Mouse (Mus musculus) MEL (cell line): ENCODE measurements around the gene Rhot2. TPM values are rescaled to one million over a fixed set of nuclear protein-coding genes. Genes with fewer than 3 reads are reported as not detected.

ENCODE experiments used
- DNase-seq: peaks from one replicate; pipeline ENCODE4 v3.0.0; 2011; ENCODE audit warnings: low read depth, low spot score
- H3K27ac ChIP-seq: 2 replicates; pipeline ENCODE4 v1.5.1; 2012; ENCODE audit warnings: low read depth, mild to moderate bottlenecking, control low read depth, low read length, moderate library complexity; ENCODE audit not compliant: control insufficient read depth
- H3K27me3 ChIP-seq, 2 experiments: fragments of 150-350 bp in 1 of 2; sonication (generic) in 1 of 2; 2 replicates each; pipeline ENCODE4 v1.6.1; 2012; ENCODE audit warnings: low read length in 2 of 2, mild to moderate bottlenecking in 2 of 2, improper control_type of control experiment in 1 of 2, moderate library complexity in 1 of 2; ENCODE audit not compliant: insufficient read depth in 2 of 2, control insufficient read depth in 1 of 2
- H3K36me3 ChIP-seq, 2 experiments: 2 replicates each; pipeline ENCODE4 v1.6.1; 2012 to 2014; ENCODE audit warnings: low read length in 2 of 2, improper control_type of control experiment in 1 of 2, inconsistent platforms in 1 of 2, mild to moderate bottlenecking in 1 of 2; ENCODE audit not compliant: insufficient read depth in 2 of 2, control insufficient read depth in 1 of 2
- H3K4me1 ChIP-seq, 2 experiments: fragments of 150-350 bp in 1 of 2; sonication (generic) in 1 of 2; 2 replicates each; pipeline ENCODE4 v1.6.1; 2012; ENCODE audit warnings: low read length in 2 of 2, improper control_type of control experiment in 1 of 2, mild to moderate bottlenecking in 1 of 2; ENCODE audit not compliant: insufficient read depth in 2 of 2, control insufficient read depth in 1 of 2
- H3K4me3 ChIP-seq, 2 experiments: fragments of 150-350 bp in 1 of 2; sonication (generic) in 1 of 2; 2 replicates each; pipeline ENCODE4 v1.5.1; 2012; ENCODE audit warnings: low read depth in 2 of 2, low read length in 2 of 2, mild to moderate bottlenecking in 2 of 2, moderate library complexity in 2 of 2, control low read depth in 1 of 2, improper control_type of control experiment in 1 of 2; ENCODE audit not compliant: control insufficient read depth in 1 of 2, insufficient read depth in 1 of 2
- H3K79me2 ChIP-seq: 2 replicates; pipeline ENCODE4 v1.6.1; 2012; ENCODE audit warnings: mild to moderate bottlenecking, low read length, moderate library complexity; ENCODE audit not compliant: control insufficient read depth, poor library complexity, insufficient read depth
- H3K9ac ChIP-seq: 2 replicates; pipeline ENCODE4 v1.6.1; 2012; ENCODE audit warnings: low read depth, mild to moderate bottlenecking, control low read depth, low read length, moderate library complexity; ENCODE audit not compliant: control insufficient read depth, poor library complexity, severe bottlenecking
- H3K9me3 ChIP-seq: fragments of 150-350 bp; sonication (generic); replicated peaks from 2 replicates; pipeline ENCODE4 v1.6.1; 2012; ENCODE audit warnings: mild to moderate bottlenecking, low read length, improper control_type of control experiment, moderate library complexity; ENCODE audit not compliant: insufficient read depth
- CHD1 ChIP-seq: IDR thresholded peaks from 2 replicates; pipeline ENCODE4 v1.6.1; 2012; ENCODE audit warnings: low read depth, mild to moderate bottlenecking, inconsistent platforms, low read length, improper control_type of control experiment
- CHD2 ChIP-seq: IDR thresholded peaks from 2 replicates; pipeline ENCODE4 v1.6.1; 2011; ENCODE audit warnings: low read length, improper control_type of control experiment
- ELF1 ChIP-seq: IDR thresholded peaks from 2 replicates; pipeline ENCODE4 v1.6.1; 2014; ENCODE audit warnings: low read depth, mild to moderate bottlenecking, inconsistent platforms, low read length, improper control_type of control experiment, moderate library complexity
- EP300 ChIP-seq, 2 experiments: IDR thresholded peaks; 2 replicates each; pipeline ENCODE4 v1.6.1; 2011; ENCODE audit warnings: improper control_type of control experiment in 2 of 2, low read length in 2 of 2, low read depth in 1 of 2, mild to moderate bottlenecking in 1 of 2
- ETS1 ChIP-seq: IDR thresholded peaks from 2 replicates; pipeline ENCODE4 v1.6.1; 2012; ENCODE audit warnings: low read depth, mild to moderate bottlenecking, inconsistent platforms, low read length, improper control_type of control experiment, moderate library complexity
- GABPA ChIP-seq: IDR thresholded peaks from 2 replicates; pipeline ENCODE4 v1.6.1; 2012; ENCODE audit warnings: low read depth, mild to moderate bottlenecking, inconsistent platforms, low read length, improper control_type of control experiment, moderate library complexity
- GATA1 ChIP-seq: IDR thresholded peaks from 2 replicates; pipeline ENCODE4 v1.6.1; 2011; ENCODE audit warnings: low read depth, low read length, improper control_type of control experiment
- JUND ChIP-seq: IDR thresholded peaks from 2 replicates; pipeline ENCODE4 v1.6.1; 2011; ENCODE audit warnings: low read depth, mild to moderate bottlenecking, improper control_type of control experiment, low read length
- MAFK ChIP-seq: IDR thresholded peaks from 2 replicates; pipeline ENCODE4 v1.6.1; 2011; ENCODE audit warnings: low read depth, mild to moderate bottlenecking, low read length, improper control_type of control experiment, borderline replicate concordance
- MAX ChIP-seq: IDR thresholded peaks from 2 replicates; pipeline ENCODE4 v1.6.1; 2011; ENCODE audit warnings: low read length, improper control_type of control experiment
- MXI1 ChIP-seq: IDR thresholded peaks from 2 replicates; pipeline ENCODE4 v1.6.1; 2011; ENCODE audit warnings: mild to moderate bottlenecking, low read depth, low read length, improper control_type of control experiment
- MYB ChIP-seq: IDR thresholded peaks from 2 replicates; pipeline ENCODE4 v1.6.1; 2011; ENCODE audit warnings: mild to moderate bottlenecking, low read depth, low read length, improper control_type of control experiment
- NELFE ChIP-seq: IDR thresholded peaks from 2 replicates; pipeline ENCODE4 v1.6.1; 2011; ENCODE audit warnings: low read depth, low read length, improper control_type of control experiment
- POLR2AphosphoS5 ChIP-seq: IDR thresholded peaks from 2 replicates; pipeline ENCODE4 v1.6.1; 2012; ENCODE audit warnings: low read depth, borderline replicate concordance, mild to moderate bottlenecking, inconsistent platforms, low read length, moderate library complexity, mixed read lengths
- RCOR1 ChIP-seq: IDR thresholded peaks from 2 replicates; pipeline ENCODE4 v1.6.1; 2012; ENCODE audit warnings: low read depth, mild to moderate bottlenecking, inconsistent platforms, low read length, improper control_type of control experiment
- UBTF ChIP-seq: IDR thresholded peaks from 2 replicates; pipeline ENCODE4 v1.6.1; 2012; ENCODE audit warnings: low read depth, mild to moderate bottlenecking, inconsistent platforms, low read length, improper control_type of control experiment, moderate library complexity, borderline replicate concordance; ENCODE audit not compliant: insufficient read depth
- USF1 ChIP-seq: IDR thresholded peaks from 2 replicates; pipeline ENCODE4 v1.6.1; 2014; ENCODE audit warnings: low read depth, mild to moderate bottlenecking, inconsistent platforms, low read length, improper control_type of control experiment, moderate library complexity
- ZC3H11A ChIP-seq: IDR thresholded peaks from 2 replicates; pipeline ENCODE4 v1.6.1; 2012; ENCODE audit warnings: low read depth, mild to moderate bottlenecking, inconsistent platforms, low read length, improper control_type of control experiment
- ZMIZ1 ChIP-seq: IDR thresholded peaks from 2 replicates; pipeline ENCODE4 v1.6.1; 2012; ENCODE audit warnings: low read depth, mild to moderate bottlenecking, inconsistent platforms, low read length, improper control_type of control experiment, moderate library complexity
- polyA plus RNA-seq, 2 experiments: library from polyadenylated mRNA; stranded (reverse) in 1 of 2; unstranded in 1 of 2; fragments of >175 nt in 1 of 2; fragments of >200 nt in 1 of 2; gene quantifications; 2 replicates each; pipeline versions ENCODE4 v1.2.1 to v1.2.4; 2012; ENCODE audit warnings: low replicate concordance in 2 of 2, low read depth in 1 of 2; ENCODE audit not compliant: insufficient read length in 2 of 2, insufficient read depth in 1 of 2, missing spikeins in 1 of 2
- total RNA-seq: library from RNA; depleted of rRNA; stranded (reverse); fragments of 300-350 nt; gene quantifications from 2 replicates; pipeline ENCODE4 v1.2.3, GENCODE M21; 2012

Rhot2 gene
- total and polyA plus RNA-seq, 3 experiments, result 29.1 to 54.5 TPM; not detected in 1

DNA sequence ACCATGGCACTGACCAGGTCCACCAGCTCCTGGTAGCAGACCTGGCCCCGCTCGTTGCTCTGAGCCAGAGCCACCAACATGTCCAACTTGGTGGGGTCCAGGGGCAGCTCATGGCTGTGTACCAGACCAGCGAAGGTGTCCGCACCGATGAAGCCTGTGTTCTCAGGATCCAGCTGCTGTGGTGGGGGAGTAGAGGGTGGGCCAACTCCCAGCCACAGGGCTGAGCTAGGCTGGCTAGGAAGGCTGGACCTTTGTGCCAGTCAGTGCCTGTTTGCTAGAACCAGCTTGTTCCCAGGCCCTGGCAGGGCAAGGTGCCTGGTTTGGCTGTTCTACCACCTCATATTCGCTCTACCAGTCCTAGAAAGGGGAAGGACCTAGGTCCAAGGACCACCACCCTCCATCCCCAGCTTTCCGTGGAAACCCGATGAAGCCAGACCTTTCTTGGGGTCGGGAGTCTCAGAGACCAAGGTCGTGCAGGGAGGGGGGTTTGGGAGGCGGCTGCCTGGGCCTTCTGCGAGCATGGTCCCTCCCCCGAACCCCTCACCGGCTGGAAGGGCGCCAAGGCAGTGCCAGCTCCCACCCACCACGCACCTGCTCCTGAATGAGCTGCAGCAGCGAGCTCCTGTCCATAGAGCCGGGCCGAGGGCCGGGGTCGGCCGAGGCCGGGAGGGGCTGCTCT, 8.1 kb downstream of the Rhot2 start:
- no peak for TF ChIP-seq CHD1
- no peak for TF ChIP-seq GATA1
- no peak for TF ChIP-seq GABPA
- TF ChIP-seq MAFK, result no peak
- TF ChIP-seq USF1, result no peak
- no peak for TF ChIP-seq JUND
- TF ChIP-seq MYB, result no peak
- no peak for TF ChIP-seq UBTF
- no peak for TF ChIP-seq CHD2
- no peak for TF ChIP-seq RCOR1
- no peak for TF ChIP-seq ZMIZ1
- TF ChIP-seq ZC3H11A, result no peak
- TF ChIP-seq EP300 (IDR thresholded peaks at IDR 0.05; ENCODE audit: low read depth in 1 of 2, low read length in 2 of 2), result no peak
- no peak for TF ChIP-seq MAX
- peaks cover 2 to 12% of the 10 kb centered on the region in 2 experiments; a peak in 3 of 4 replicates for H3K4me1 ChIP-seq

DNA sequence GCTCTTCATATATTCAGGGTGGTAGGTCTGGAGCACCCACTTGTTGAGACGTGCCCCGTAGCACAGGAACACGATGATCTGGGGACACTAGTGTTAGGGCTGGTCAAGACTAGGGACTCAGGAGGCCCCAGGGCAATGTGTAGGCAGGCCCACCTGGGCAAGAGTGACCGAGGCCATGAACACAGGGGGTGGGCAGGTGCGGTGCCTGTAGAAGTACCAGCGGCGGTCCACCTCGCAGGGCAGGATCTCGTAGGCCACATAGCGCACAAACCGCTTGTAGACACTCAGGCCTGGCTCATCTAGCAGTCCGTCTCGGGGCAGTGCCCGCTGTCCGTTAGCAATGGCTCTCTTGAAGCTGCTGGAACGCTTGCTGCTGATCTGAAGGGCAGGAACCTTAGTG, 8.8 kb downstream of the Rhot2 start:
- no peak overlapping the region for H3K9ac ChIP-seq
- DNase-seq, result no peak
- TF ChIP-seq GABPA, result no peak
- TF ChIP-seq NELFE, result no peak
- no peak for TF ChIP-seq ZC3H11A
- no peak for TF ChIP-seq JUND
- no peak for TF ChIP-seq ETS1
- no peak for TF ChIP-seq MYB
- no peak for TF ChIP-seq ELF1
- TF ChIP-seq MXI1, result no peak
- TF ChIP-seq POLR2AphosphoS5, result no peak
- TF ChIP-seq, all 39 proteins: peak for 0
- Histone ChIP-seq H3K4me3 (no peak overlapping the region), H3K4me1 (peaks cover 2 to 18% of the 10 kb centered on the region in 2 experiments; a peak in 3 of 4 replicates), H3K27ac (no peak overlapping the region), H3K36me3 (peaks cover 0 to 6% of the 10 kb centered on the region in 2 experiments; a peak in 2 of 4 replicates), H3K27me3 (no peaks in the 10 kb centered on the region), H3K79me2 (peaks cover 36% of the 10 kb centered on the region), H3K9me3 (no peaks in the 10 kb centered on the region)

More for the DNA sequence above, 8.1 kb downstream of the Rhot2 start:
- Histone ChIP-seq H3K36me3 (peaks cover 0 to 2% of the 10 kb centered on the region in 2 experiments; a peak in 2 of 4 replicates), H3K79me2 (peaks cover 29% of the 10 kb centered on the region), H3K9me3 (no peaks in the 10 kb centered on the region), H3K9ac (no peak overlapping the region), H3K4me3 (no peak overlapping the region), H3K27ac (no peak overlapping the region), H3K27me3 (no peaks in the 10 kb centered on the region)
- no peak for DNase-seq
